In the genomic region with DNA sequence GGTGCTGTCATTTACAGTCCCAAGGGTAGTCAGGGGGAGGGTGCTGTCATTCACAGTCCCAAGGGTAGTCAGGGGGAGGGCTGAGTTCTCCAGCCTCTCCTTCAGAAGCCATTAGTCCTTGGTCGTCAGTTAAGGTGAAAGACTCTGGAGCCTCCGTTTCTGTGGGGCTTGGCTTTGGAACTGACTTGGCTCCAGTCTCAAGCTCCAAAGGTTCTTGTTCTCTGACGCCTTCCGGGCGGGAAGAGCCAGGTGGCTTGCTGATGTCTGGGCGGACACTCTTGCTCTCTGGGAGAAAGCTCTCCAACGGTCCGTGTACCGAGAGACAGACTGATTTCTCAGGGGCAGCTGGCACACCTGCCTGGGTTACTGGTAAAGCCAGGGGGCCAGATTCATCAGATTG, we compare ENCODE assay signal across 14 mouse cellular contexts. TPM values are rescaled to one million over a fixed set of nuclear protein-coding genes. Genes with fewer than 3 reads are reported as not detected.
"Had no signal": no experiment of that assay in that cellular context is flagged by ENCODE, and none has a peak within 500 bp of the region (broad histone marks: within the 10 kb centered on the region; RNA-seq: fewer than 3 reads in every experiment).

No protein-coding gene starts in this region.

- ATAC-seq: intestine, embryonic 15.5 days; liver, postnatal 0 days; midbrain, embryonic 15.5 days had no signal

- H3K27ac ChIP-seq: intestine, embryonic 15.5 days; layer of hippocampus, adult 2 months; limb, embryonic 12.5 days; liver, embryonic 13.5 days; lung, embryonic 15.5 days; midbrain, embryonic 15.5 days; neural tube, embryonic 12.5 days; stomach, postnatal 0 days had no signal

- DNase-seq: kidney, postnatal 10 days; liver, embryonic 13.5 days; liver, postnatal 0 days; right cerebral cortex, postnatal 14 days; thymus, adult 2 months; thymus, postnatal 25 days had no signal

- H3K27me3 ChIP-seq: intestine, embryonic 15.5 days; midbrain, embryonic 15.5 days; neural tube, embryonic 12.5 days had no signal

- H3K9ac ChIP-seq: intestine, embryonic 15.5 days; limb, embryonic 12.5 days; liver, embryonic 13.5 days; liver, postnatal 0 days; lung, embryonic 15.5 days; midbrain, embryonic 15.5 days; neural tube, embryonic 12.5 days had no signal

- H3K4me2 ChIP-seq: intestine, embryonic 15.5 days; limb, embryonic 12.5 days; liver, embryonic 13.5 days; lung, embryonic 15.5 days; midbrain, embryonic 15.5 days; neural tube, embryonic 12.5 days had no signal

- H3K4me3 ChIP-seq: intestine, embryonic 15.5 days; layer of hippocampus, adult 2 months; limb, embryonic 12.5 days; liver, embryonic 13.5 days; lung, embryonic 15.5 days; midbrain, embryonic 15.5 days; neural tube, embryonic 12.5 days had no signal

- H3K9me3 ChIP-seq: intestine, embryonic 15.5 days; limb, embryonic 12.5 days; liver, embryonic 13.5 days; lung, embryonic 15.5 days; midbrain, embryonic 15.5 days; neural tube, embryonic 12.5 days had no signal

RNA-seq across cellular contexts. Expression of gene Gpr179, which starts 17.5 kb away (rescaled TPM):
- total RNA-seq: neutrophil, adult 5-6 weeks had no signal
- polyA plus RNA-seq: liver, embryonic 13.5 days; liver, postnatal 0 days had no signal
